Mouse (Mus musculus) CD4-positive, CD25-positive, alpha-beta regulatory T cell (primary cell): Measurements from ENCODE around the gene Olfr851. TPM values are rescaled to one million over a fixed set of nuclear protein-coding genes. Genes with fewer than 3 reads are reported as not detected.

Experiments
- polyA plus RNA-seq: library from polyadenylated mRNA; unstranded; fragments of 100-300 nt; shearing (Covaris generic); gene quantifications from one replicate; pipeline ENCODE4 v1.2.1, GENCODE M21; 2017

The Olfr851 gene
- not detected for polyA plus RNA-seq

DNA sequence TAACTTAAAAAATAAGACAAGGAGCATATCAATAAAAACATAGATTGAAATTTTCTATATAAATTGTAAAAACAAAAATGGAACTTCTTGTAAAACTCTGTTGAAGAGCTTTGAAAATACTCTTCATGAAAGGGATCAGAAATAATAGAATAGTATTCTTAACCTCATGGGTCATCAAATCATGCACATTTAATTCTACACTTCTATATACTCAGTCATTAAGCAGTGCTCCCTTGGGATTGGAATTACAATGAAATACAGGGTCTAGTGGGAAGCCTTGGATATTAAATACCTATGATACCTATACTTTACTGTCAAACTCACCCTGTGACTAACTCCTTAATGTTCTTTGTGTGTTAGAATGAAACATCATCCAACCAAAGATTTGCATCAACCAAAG lies at the start of gene Olfr851:
Gene Olfr851, plus strand, starts transcription at position 301 of the 400 bp plus-strand sequence.

DNA sequence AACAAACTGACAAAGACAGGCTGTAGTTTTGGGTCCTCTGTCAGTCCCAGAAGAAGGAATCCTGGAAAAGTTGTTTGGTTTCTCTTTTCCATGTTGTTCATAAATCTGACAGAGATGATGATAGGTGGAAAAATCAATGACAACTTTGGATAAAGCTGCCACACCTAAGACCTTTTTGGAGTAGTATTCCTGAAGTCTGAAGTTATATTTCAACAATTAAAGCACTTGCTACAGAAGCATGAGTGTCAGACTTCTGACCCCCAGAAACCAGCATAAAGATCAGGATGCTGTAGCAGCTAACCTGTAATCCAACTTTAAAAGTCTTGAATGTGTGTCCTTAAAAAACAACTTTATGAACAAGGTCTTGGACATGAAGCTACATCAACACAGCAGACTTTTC lies 14.9 kb upstream of the Olfr851 start, which contains the start of gene Olfr850:
Gene Olfr850, minus strand, starts transcription at position 101 of the 400 bp plus-strand sequence.

DNA sequence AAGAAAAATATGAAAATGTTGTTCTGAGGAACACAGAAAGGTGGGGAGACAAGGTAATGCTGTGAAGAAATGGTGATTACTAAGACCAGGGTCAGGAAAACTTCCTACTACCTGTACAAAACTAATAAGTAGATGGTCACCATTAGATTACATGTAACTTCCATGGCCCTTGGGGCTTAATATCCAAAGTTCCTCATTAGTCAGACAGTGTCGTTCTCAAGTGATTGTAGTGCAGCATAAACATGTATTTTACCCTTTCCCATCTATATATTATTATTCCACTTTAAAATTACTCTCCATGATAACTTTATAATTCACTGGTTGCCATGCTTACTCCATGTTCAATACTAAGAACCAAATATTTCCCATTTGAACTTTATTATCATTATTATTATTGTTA lies 47.9 kb downstream of the Olfr851 start, which contains the start of gene Olfr853:
Gene Olfr853, minus strand, starts transcription at position 101 of the 400 bp plus-strand sequence.

Other genes with a start within 250 kb of the Olfr851 start
- 0.04 TPM for gene Olfr843, start 241.3 kb upstream of the Olfr851 start, polyA plus RNA-seq
- gene Olfr844, start 176.9 kb upstream of the Olfr851 start, polyA plus RNA-seq = not detected
- not detected for gene Olfr845, start 156.8 kb upstream of the Olfr851 start, polyA plus RNA-seq
- not detected for gene Olfr846, start 129.3 kb upstream of the Olfr851 start, polyA plus RNA-seq
- gene Olfr847, start 114.6 kb upstream of the Olfr851 start, polyA plus RNA-seq = not detected
- gene Olfr849, start 53.0 kb upstream of the Olfr851 start, polyA plus RNA-seq = not detected
- gene Olfr850, start 15.0 kb upstream of the Olfr851 start, polyA plus RNA-seq = not detected
- not detected for gene Olfr853, start 47.8 kb downstream of the Olfr851 start, polyA plus RNA-seq
- gene Olfr854, start 74.1 kb downstream of the Olfr851 start, polyA plus RNA-seq = not detected
- gene Olfr855, start 89.3 kb downstream of the Olfr851 start, polyA plus RNA-seq = not detected
- 33.6 TPM for gene Zfp317, start 128.8 kb downstream of the Olfr851 start, polyA plus RNA-seq
- gene Olfr857, start 216.1 kb downstream of the Olfr851 start, polyA plus RNA-seq = not detected